In the genomic region with DNA sequence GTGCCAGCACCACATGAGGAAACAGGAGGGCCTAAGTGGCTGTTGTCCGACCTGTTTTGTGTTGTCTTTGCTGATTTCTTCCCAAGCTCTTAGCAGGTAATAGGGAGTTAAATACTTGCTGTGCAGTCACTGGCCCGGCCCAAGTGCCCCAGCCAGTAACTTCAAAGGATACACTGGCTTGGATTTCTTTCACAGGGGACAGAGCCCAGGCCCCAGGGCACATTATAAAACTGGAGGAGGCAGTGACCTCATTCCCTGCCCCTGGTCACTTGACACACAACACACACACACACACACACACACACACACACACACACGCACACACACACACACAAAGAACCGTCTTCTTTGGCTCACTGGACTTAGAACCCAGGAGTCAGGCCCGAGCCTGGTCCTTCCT, we compare ENCODE assay signal across 19 mouse cellular contexts.
A peak's percentile ranks its signal among the peaks of the same experiment; 100 is the strongest.
DNase-seq lines count a peak whose midpoint lies in the region; ATAC-seq and TF ChIP-seq lines count a peak whose summit lies in the region.
"Had no signal": no experiment of that assay in that cellular context is flagged by ENCODE, and none has a peak within 500 bp of the region (broad histone marks: within the 10 kb centered on the region; RNA-seq: fewer than 3 reads in every experiment).

No protein-coding gene starts in this region.

- intact Hi-C loops in heart, postnatal 14 days (cut with DNase I) = no loop called here

- peak; percentile 57; the same call in 1 of the 2 replicates for ATAC-seq in kidney, postnatal 0 days (replicated peaks; ENCODE audit: low FRiP score, low read depth)
- ATAC-seq in stomach, postnatal 0 days (ENCODE audit: low FRiP score, low TSS enrichment) = 0 out of 2 replicates have a peak, but pooled peaks have one; percentile 24
- ATAC-seq: forebrain, embryonic 13.5 days had no signal

- no peak overlapping the region for H3K4me3 ChIP-seq in heart, embryonic 10.5 days
- H3K4me3 ChIP-seq in kidney, postnatal 0 days (replicated peaks; ENCODE audit: low read depth, low read length) = no peak overlapping the region
- H3K4me3 ChIP-seq in limb, embryonic 10.5 days = no peak overlapping the region
- H3K4me3 ChIP-seq in stomach, postnatal 0 days (ENCODE audit: low read depth, low read length) = no peak overlapping the region
- H3K4me3 ChIP-seq: embryonic facial prominence, embryonic 12.5 days; forebrain, embryonic 13.5 days; heart, embryonic 12.5 days; hindbrain, embryonic 15.5 days had no signal

- no peaks in the 10 kb centered on the region for H3K9me3 ChIP-seq in heart, embryonic 10.5 days
- no peaks in the 10 kb centered on the region for H3K9me3 ChIP-seq in kidney, postnatal 0 days (replicated peaks; ENCODE audit: low read length)
- H3K9me3 ChIP-seq in limb, embryonic 10.5 days (replicated peaks) = no peaks in the 10 kb centered on the region
- H3K9me3 ChIP-seq in stomach, postnatal 0 days (ENCODE audit: control insufficient read depth, low read length) = no peaks in the 10 kb centered on the region
- H3K9me3 ChIP-seq: embryonic facial prominence, embryonic 12.5 days; forebrain, embryonic 13.5 days; heart, embryonic 12.5 days; hindbrain, embryonic 15.5 days had no signal

- H3K27ac ChIP-seq in heart, embryonic 10.5 days = peak overlapping the region; percentile 50; the same call in 1 of the 2 replicates
- H3K27ac ChIP-seq in kidney, postnatal 0 days = peak overlapping the region; percentile 42; the same call in 1 of the 2 replicates
- peak overlapping the region; percentile 42 for H3K27ac ChIP-seq in limb, embryonic 10.5 days
- H3K27ac ChIP-seq in stomach, postnatal 0 days (replicated peaks) = no peak overlapping the region
- H3K27ac ChIP-seq: embryonic facial prominence, embryonic 12.5 days; forebrain, embryonic 13.5 days; hindbrain, embryonic 15.5 days had no signal

- no peak for TF ChIP-seq CTCF in kidney, postnatal 0 days (IDR thresholded peaks at IDR 0.05; ENCODE audit: low read depth)
- TF ChIP-seq CTCF in stomach, postnatal 0 days (IDR thresholded peaks at IDR 0.05; ENCODE audit: low read depth) = no peak

- H3K4me2 ChIP-seq in kidney, postnatal 0 days (ENCODE audit: low read length) = no peak overlapping the region
- H3K4me2 ChIP-seq in stomach, postnatal 0 days (replicated peaks; ENCODE audit: low read depth) = no peak overlapping the region
- H3K4me2 ChIP-seq: embryonic facial prominence, embryonic 12.5 days; forebrain, embryonic 13.5 days; heart, embryonic 12.5 days; hindbrain, embryonic 15.5 days had no signal

- no peak for DNase-seq in heart, embryonic 10.5 days (ENCODE audit: low spot score)
- DNase-seq in heart, postnatal 14 days = no peak
- DNase-seq in kidney, postnatal 0 days (ENCODE audit: low spot score) = peak; percentile 61
- no peak for DNase-seq in kidney, adult 8-10 months
- DNase-seq in limb, embryonic 10.5 days (ENCODE audit: low spot score) = peak; percentile 36
- DNase-seq in stomach, postnatal 0 days (ENCODE audit: low spot score) = no peak
- no peak for DNase-seq in c-Kit-positive CD71-positive TER-119-positive erythroid progenitor cells, embryonic 14.5 days (ENCODE audit: low spot score)
- DNase-seq: adrenal gland, adult 2 months; adrenal gland, postnatal 25 days; cerebellum, adult 2 months; cerebellum, postnatal 14 days; embryo, embryonic 11 days; gastrocnemius, postnatal 36 days; heart, adult 18-20 months; heart, postnatal 36 days had no signal

- no peak overlapping the region for H3K9ac ChIP-seq in kidney, postnatal 0 days (ENCODE audit: low read depth, low read length)
- H3K9ac ChIP-seq in stomach, postnatal 0 days (ENCODE audit: low read length) = no peak overlapping the region
- H3K9ac ChIP-seq: embryonic facial prominence, embryonic 12.5 days; forebrain, embryonic 13.5 days; heart, embryonic 12.5 days; hindbrain, embryonic 15.5 days had no signal

- H3K4me1 ChIP-seq in heart, embryonic 10.5 days = peaks cover 42% of the 10 kb centered on the region
- H3K4me1 ChIP-seq in kidney, postnatal 0 days (replicated peaks; ENCODE audit: insufficient read depth, low read length) = peaks cover 32% of the 10 kb centered on the region
- H3K4me1 ChIP-seq in limb, embryonic 10.5 days = peaks cover 75% of the 10 kb centered on the region
- no peaks in the 10 kb centered on the region; the same call in 1 of the 2 replicates for H3K4me1 ChIP-seq in stomach, postnatal 0 days (replicated peaks; ENCODE audit: control insufficient read depth, insufficient read depth)

- TF ChIP-seq EP300 in stomach, postnatal 0 days (optimal IDR thresholded peaks at IDR 0.05) = no peak

- H3K36me3 ChIP-seq in heart, embryonic 10.5 days = no peaks in the 10 kb centered on the region
- H3K36me3 ChIP-seq in kidney, postnatal 0 days (ENCODE audit: insufficient read depth, low read length) = 0 out of 2 replicates have a peak, but pooled peaks cover 6% of the 10 kb centered on the region
- no peaks in the 10 kb centered on the region for H3K36me3 ChIP-seq in limb, embryonic 10.5 days
- no peaks in the 10 kb centered on the region for H3K36me3 ChIP-seq in stomach, postnatal 0 days (ENCODE audit: control insufficient read depth, insufficient read depth, low read length)
- H3K36me3 ChIP-seq: embryonic facial prominence, embryonic 12.5 days; heart, embryonic 12.5 days; hindbrain, embryonic 15.5 days had no signal

- H3K27me3 ChIP-seq in heart, embryonic 10.5 days (ENCODE audit: insufficient read depth, poor library complexity, severe bottlenecking) = no peaks in the 10 kb centered on the region
- H3K27me3 ChIP-seq in kidney, postnatal 0 days (ENCODE audit: insufficient read depth, low read length) = no peaks in the 10 kb centered on the region
- no peaks in the 10 kb centered on the region for H3K27me3 ChIP-seq in limb, embryonic 10.5 days (ENCODE audit: low read depth, poor library complexity, severe bottlenecking)
- no peaks in the 10 kb centered on the region for H3K27me3 ChIP-seq in stomach, postnatal 0 days (ENCODE audit: control insufficient read depth, insufficient read depth, low read length)
- H3K27me3 ChIP-seq: embryonic facial prominence, embryonic 12.5 days; forebrain, embryonic 13.5 days; heart, embryonic 12.5 days; hindbrain, embryonic 15.5 days had no signal

- 67% methylated on average over 5 of the region's 5 CpGs for WGBS in heart, embryonic 10.5 days
- 39% methylated on average over 5 of the region's 5 CpGs for whole genome bisulfite sequencing in kidney, postnatal 0 days
- 40% methylated on average over 5 of the region's 5 CpGs for WGBS in limb, embryonic 10.5 days
- WGBS in stomach, postnatal 0 days = 79% methylated on average over 5 of the region's 5 CpGs

Comparison
In these comparisons a context has a peak if more than half of its experiments do, and no peak if none do; other contexts are left out.
1. DNase-seq: peak in kidney, postnatal 0 days (single experiment) and limb, embryonic 10.5 days (single experiment); none in heart, embryonic 10.5 days (single experiment), heart, postnatal 14 days (0 of 2), kidney, adult 8-10 months (0 of 2), stomach, postnatal 0 days (single experiment) and c-Kit-positive CD71-positive TER-119-positive erythroid progenitor cells, embryonic 14.5 days (single experiment).